Mouse (Mus musculus): ENCODE data around the gene Nlrp5.
"Not testable (repeated sequence)": the region's sequence is repeated elsewhere in the genome, so short reads cannot be mapped to it uniquely, and the experiment has no call there.

Nlrp5 gene

DNA sequence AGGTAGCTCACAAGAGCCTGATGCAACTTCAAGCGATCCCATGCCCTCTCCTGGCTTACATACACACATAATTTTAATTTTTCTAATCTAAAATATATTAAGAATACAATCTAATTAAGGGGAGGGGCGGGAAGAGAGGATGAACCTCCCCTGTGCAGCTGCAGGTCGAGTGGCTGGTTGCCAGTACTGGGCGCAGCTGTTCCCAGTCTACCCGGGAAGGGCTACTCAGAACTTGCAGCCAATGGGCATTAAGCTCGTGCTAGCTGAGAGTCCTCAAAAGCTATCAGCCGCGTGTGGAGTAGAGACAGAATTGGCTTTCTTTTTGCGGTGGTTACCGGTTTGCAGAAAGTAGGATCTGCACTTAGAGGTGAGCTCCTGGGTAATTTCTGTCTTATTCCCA is at the start of gene Nlrp5:
Nlrp5 (plus strand) TSS at position 301 of the 400 bp plus-strand sequence.
- DNase-seq (ENCODE audit: low read depth, low spot score), result no peak

DNA sequence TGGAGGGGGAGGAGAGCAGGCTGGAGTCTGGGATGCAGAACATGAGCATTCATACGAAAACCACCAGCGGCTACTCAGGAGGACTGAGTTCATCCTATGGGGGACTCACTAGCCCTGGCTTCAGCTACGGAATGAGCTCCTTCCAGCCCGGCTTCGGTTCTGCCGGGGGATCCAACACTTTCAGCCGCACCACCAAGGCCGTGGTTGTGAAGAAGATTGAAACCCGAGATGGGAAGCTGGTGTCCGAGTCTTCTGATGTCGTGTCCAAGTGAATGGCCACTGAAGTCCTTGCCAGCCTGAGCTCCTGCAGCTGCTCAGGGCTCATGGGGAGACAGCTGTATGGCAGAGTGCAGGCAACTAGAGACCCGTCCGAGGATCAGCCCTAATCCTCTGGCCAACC is 27.4 kb upstream of the Nlrp5 start:
- not testable (repeated sequence) for DNase-seq (ENCODE audit: low read depth, low spot score)

- DNase-seq (ENCODE audit: low read depth, low spot score), result not testable (repeated sequence)
These were observed 84.5 kb downstream of the Nlrp5 start for GRCm38 (mm10) chr7:23470201-23470600.

- not testable (repeated sequence) for DNase-seq (ENCODE audit: low read depth, low spot score)
These were observed 85.1 kb downstream of the Nlrp5 start for GRCm38 (mm10) chr7:23470832-23471231.

DNA sequence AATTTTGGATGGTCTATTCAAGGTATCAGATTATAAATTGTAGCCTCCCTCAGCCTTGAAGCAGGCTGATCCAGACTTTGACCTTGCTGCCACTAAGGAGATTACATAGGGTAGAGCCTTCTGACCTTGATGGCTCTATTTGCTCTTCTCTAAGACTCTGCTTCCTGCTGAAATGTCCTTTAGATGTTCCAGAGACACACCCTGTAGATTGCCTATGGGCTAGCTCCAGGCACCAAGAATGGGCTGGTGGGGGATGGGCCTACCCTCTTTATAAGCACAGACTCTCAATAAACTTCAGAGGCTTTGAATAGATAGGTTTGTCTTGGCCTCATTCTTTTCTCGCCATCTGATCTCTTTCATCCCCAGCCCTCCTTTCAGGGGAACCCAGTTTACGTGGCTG is 87.2 kb downstream of the Nlrp5 start:
- not testable (repeated sequence) for DNase-seq (ENCODE audit: low read depth, low spot score)

Measured in telencephalon, adult 2 months (tissue).